Mouse (Mus musculus) MEL (cell line): ENCODE data around the gene Snx29.

Experiments used
- CTCF ChIP-seq, 3 experiments: IDR thresholded peaks in 2 of 3; conservative IDR thresholded peaks in 1 of 3; 2 replicates each; pipeline ENCODE4 v1.5.1; 2011 to 2012; ENCODE audit warnings: low read length in 3 of 3, low read depth in 2 of 3, mild to moderate bottlenecking in 2 of 3, improper control_type of control experiment in 1 of 3, inconsistent platforms in 1 of 3, mixed read lengths in 1 of 3, moderate library complexity in 1 of 3; ENCODE audit not compliant: control insufficient read depth in 1 of 3, insufficient read depth in 1 of 3, poor library complexity in 1 of 3, severe bottlenecking in 1 of 3
- EP300 ChIP-seq, 2 experiments: IDR thresholded peaks; 2 replicates each; pipeline ENCODE4 v1.6.1; 2011; ENCODE audit warnings: improper control_type of control experiment in 2 of 2, low read length in 2 of 2, low read depth in 1 of 2, mild to moderate bottlenecking in 1 of 2
- ETS1 ChIP-seq: IDR thresholded peaks from 2 replicates; pipeline ENCODE4 v1.6.1; 2012; ENCODE audit warnings: low read depth, mild to moderate bottlenecking, inconsistent platforms, low read length, improper control_type of control experiment, moderate library complexity
- MXI1 ChIP-seq: IDR thresholded peaks from 2 replicates; pipeline ENCODE4 v1.6.1; 2011; ENCODE audit warnings: mild to moderate bottlenecking, low read depth, low read length, improper control_type of control experiment
- POLR2A ChIP-seq, 2 experiments: IDR thresholded peaks; 2 replicates each; pipeline ENCODE4 v1.6.1; 2011 to 2012; ENCODE audit warnings: low read length in 2 of 2, mild to moderate bottlenecking in 2 of 2, control low read depth in 1 of 2, improper control_type of control experiment in 1 of 2, low read depth in 1 of 2, moderate library complexity in 1 of 2; ENCODE audit not compliant: control insufficient read depth in 1 of 2, insufficient read depth in 1 of 2, poor library complexity in 1 of 2
- RCOR1 ChIP-seq: IDR thresholded peaks from 2 replicates; pipeline ENCODE4 v1.6.1; 2012; ENCODE audit warnings: low read depth, mild to moderate bottlenecking, inconsistent platforms, low read length, improper control_type of control experiment

DNA sequence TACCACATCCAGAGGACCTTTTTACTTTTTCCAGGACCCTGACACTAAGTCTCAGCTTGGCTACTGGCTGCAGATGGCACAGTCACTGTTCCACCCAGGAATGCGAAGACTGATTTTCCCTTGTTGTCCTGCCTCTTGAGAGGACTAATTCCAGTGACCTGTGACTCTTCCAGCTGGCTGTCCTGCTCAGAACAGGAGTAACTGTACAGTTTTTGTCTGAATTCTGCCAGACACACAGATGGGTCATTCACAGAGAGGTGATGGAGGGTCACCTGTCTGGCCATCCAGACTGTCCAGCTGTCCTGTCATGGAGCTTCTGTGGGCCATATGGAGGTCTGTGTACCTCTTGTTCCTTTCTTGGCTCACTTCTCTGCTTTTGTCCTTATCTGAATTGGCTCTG is 153.6 kb downstream of the Snx29 start:
- TF ChIP-seq CTCF (IDR thresholded peaks at IDR 0.05 in 2 of 3, conservative IDR thresholded peaks at IDR 0.05 in 1 of 3; ENCODE audit: control insufficient read depth in 1 of 3, insufficient read depth in 1 of 3, low read depth in 2 of 3, low read length in 3 of 3, poor library complexity in 1 of 3, severe bottlenecking in 1 of 3) (no peak), RCOR1 (no peak), POLR2A (IDR thresholded peaks at IDR 0.05; ENCODE audit: control insufficient read depth in 1 of 2, insufficient read depth in 1 of 2, low read depth in 1 of 2, low read length in 2 of 2, poor library complexity in 1 of 2) (no peak), EP300 (IDR thresholded peaks at IDR 0.05; ENCODE audit: low read depth in 1 of 2, low read length in 2 of 2) (no peak), ETS1 (no peak), MXI1 (no peak)
